Mouse (Mus musculus): ENCODE results near the gene Fdx1.

Gene Fdx1

GRCm38 (mm10) chr9:51961190-51961909 lies 2.0 kb downstream of the Fdx1 start:
- DNase-seq: peak; percentile 38

GRCm38 (mm10) chr9:51960331-51960730 lies 3.0 kb downstream of the Fdx1 start:
- DNase-seq: no peak

GRCm38 (mm10) chr9:51958981-51959380 lies 4.4 kb downstream of the Fdx1 start:
- no peak for DNase-seq

GRCm38 (mm10) chr9:51957025-51957424 lies 6.3 kb downstream of the Fdx1 start:
- DNase-seq: no peak

- DNase-seq: no peak
These were observed 6.9 kb downstream of the Fdx1 start for GRCm38 (mm10) chr9:51956484-51956883.

- DNase-seq: peak; percentile 30
These were observed 12.0 kb downstream of the Fdx1 start for GRCm38 (mm10) chr9:51951337-51951736.

GRCm38 (mm10) chr9:51950667-51951066 lies 12.7 kb downstream of the Fdx1 start:
- DNase-seq: no peak

- no peak for DNase-seq
These were observed 13.1 kb downstream of the Fdx1 start for GRCm38 (mm10) chr9:51950225-51950624.

GRCm38 (mm10) chr9:51943934-51944333 lies 19.4 kb downstream of the Fdx1 start:
- DNase-seq: no peak

GRCm38 (mm10) chr9:51934641-51935040 lies 28.7 kb downstream of the Fdx1 start:
- DNase-seq: no peak

GRCm38 (mm10) chr9:51931997-51932396 lies 31.4 kb downstream of the Fdx1 start:
- DNase-seq: no peak

- no peak for DNase-seq
These were observed 32.2 kb downstream of the Fdx1 start for GRCm38 (mm10) chr9:51931054-51931690.

GRCm38 (mm10) chr9:51929972-51930371 lies 33.4 kb downstream of the Fdx1 start:
- no peak for DNase-seq

- DNase-seq: no peak
These were observed 34.7 kb downstream of the Fdx1 start for GRCm38 (mm10) chr9:51928659-51929058.

- no peak for DNase-seq
These were observed 35.2 kb downstream of the Fdx1 start for GRCm38 (mm10) chr9:51928116-51928515.

GRCm38 (mm10) chr9:51927680-51928079 lies 35.7 kb downstream of the Fdx1 start:
- DNase-seq: no peak

GRCm38 (mm10) chr9:51926629-51927028 lies 36.7 kb downstream of the Fdx1 start:
- DNase-seq: no peak

GRCm38 (mm10) chr9:51924551-51925081 lies 38.7 kb downstream of the Fdx1 start:
- no peak for DNase-seq

- DNase-seq: no peak
These were observed 40.6 kb downstream of the Fdx1 start for GRCm38 (mm10) chr9:51922756-51923155.

GRCm38 (mm10) chr9:51915580-51915979 lies 47.8 kb downstream of the Fdx1 start:
- no peak for DNase-seq

GRCm38 (mm10) chr9:51914481-51915120 lies 48.8 kb downstream of the Fdx1 start:
- DNase-seq: no peak

GRCm38 (mm10) chr9:51908838-51909237 lies 54.5 kb downstream of the Fdx1 start:
- DNase-seq: peak; percentile 86

GRCm38 (mm10) chr9:51908255-51908654 lies 55.1 kb downstream of the Fdx1 start:
- DNase-seq: no peak

- no peak for DNase-seq
These were observed 56.4 kb downstream of the Fdx1 start for GRCm38 (mm10) chr9:51906938-51907337.
